Mouse (Mus musculus) MEL (cell line): ENCODE measurements around the gene Ptprq. TPM values are rescaled to one million over a fixed set of nuclear protein-coding genes. Genes with fewer than 3 reads are reported as not detected.

Experiments used
- DNase-seq: peaks from one replicate; pipeline ENCODE4 v3.0.0; 2011; ENCODE audit warnings: low read depth, low spot score
- H3K27ac ChIP-seq: 2 replicates; pipeline ENCODE4 v1.5.1; 2012; ENCODE audit warnings: low read depth, mild to moderate bottlenecking, control low read depth, low read length, moderate library complexity; ENCODE audit not compliant: control insufficient read depth
- H3K27me3 ChIP-seq, 2 experiments: fragments of 150-350 bp in 1 of 2; sonication (generic) in 1 of 2; 2 replicates each; pipeline ENCODE4 v1.6.1; 2012; ENCODE audit warnings: low read length in 2 of 2, mild to moderate bottlenecking in 2 of 2, improper control_type of control experiment in 1 of 2, moderate library complexity in 1 of 2; ENCODE audit not compliant: insufficient read depth in 2 of 2, control insufficient read depth in 1 of 2
- H3K36me3 ChIP-seq, 2 experiments: 2 replicates each; pipeline ENCODE4 v1.6.1; 2012 to 2014; ENCODE audit warnings: low read length in 2 of 2, improper control_type of control experiment in 1 of 2, inconsistent platforms in 1 of 2, mild to moderate bottlenecking in 1 of 2; ENCODE audit not compliant: insufficient read depth in 2 of 2, control insufficient read depth in 1 of 2
- H3K4me1 ChIP-seq, 2 experiments: fragments of 150-350 bp in 1 of 2; sonication (generic) in 1 of 2; 2 replicates each; pipeline ENCODE4 v1.6.1; 2012; ENCODE audit warnings: low read length in 2 of 2, improper control_type of control experiment in 1 of 2, mild to moderate bottlenecking in 1 of 2; ENCODE audit not compliant: insufficient read depth in 2 of 2, control insufficient read depth in 1 of 2
- H3K4me3 ChIP-seq, 2 experiments: fragments of 150-350 bp in 1 of 2; sonication (generic) in 1 of 2; 2 replicates each; pipeline ENCODE4 v1.5.1; 2012; ENCODE audit warnings: low read depth in 2 of 2, low read length in 2 of 2, mild to moderate bottlenecking in 2 of 2, moderate library complexity in 2 of 2, control low read depth in 1 of 2, improper control_type of control experiment in 1 of 2; ENCODE audit not compliant: control insufficient read depth in 1 of 2, insufficient read depth in 1 of 2
- H3K79me2 ChIP-seq: 2 replicates; pipeline ENCODE4 v1.6.1; 2012; ENCODE audit warnings: mild to moderate bottlenecking, low read length, moderate library complexity; ENCODE audit not compliant: control insufficient read depth, poor library complexity, insufficient read depth
- H3K9ac ChIP-seq: 2 replicates; pipeline ENCODE4 v1.6.1; 2012; ENCODE audit warnings: low read depth, mild to moderate bottlenecking, control low read depth, low read length, moderate library complexity; ENCODE audit not compliant: control insufficient read depth, poor library complexity, severe bottlenecking
- H3K9me3 ChIP-seq: fragments of 150-350 bp; sonication (generic); replicated peaks from 2 replicates; pipeline ENCODE4 v1.6.1; 2012; ENCODE audit warnings: mild to moderate bottlenecking, low read length, improper control_type of control experiment, moderate library complexity; ENCODE audit not compliant: insufficient read depth
- CHD1 ChIP-seq: IDR thresholded peaks from 2 replicates; pipeline ENCODE4 v1.6.1; 2012; ENCODE audit warnings: low read depth, mild to moderate bottlenecking, inconsistent platforms, low read length, improper control_type of control experiment
- CTCF ChIP-seq, 3 experiments: IDR thresholded peaks in 2 of 3; conservative IDR thresholded peaks in 1 of 3; 2 replicates each; pipeline ENCODE4 v1.5.1; 2011 to 2012; ENCODE audit warnings: low read length in 3 of 3, low read depth in 2 of 3, mild to moderate bottlenecking in 2 of 3, improper control_type of control experiment in 1 of 3, inconsistent platforms in 1 of 3, mixed read lengths in 1 of 3, moderate library complexity in 1 of 3; ENCODE audit not compliant: control insufficient read depth in 1 of 3, insufficient read depth in 1 of 3, poor library complexity in 1 of 3, severe bottlenecking in 1 of 3
- EP300 ChIP-seq, 2 experiments: IDR thresholded peaks; 2 replicates each; pipeline ENCODE4 v1.6.1; 2011; ENCODE audit warnings: improper control_type of control experiment in 2 of 2, low read length in 2 of 2, low read depth in 1 of 2, mild to moderate bottlenecking in 1 of 2
- ETS1 ChIP-seq: IDR thresholded peaks from 2 replicates; pipeline ENCODE4 v1.6.1; 2012; ENCODE audit warnings: low read depth, mild to moderate bottlenecking, inconsistent platforms, low read length, improper control_type of control experiment, moderate library complexity
- GATA1 ChIP-seq: IDR thresholded peaks from 2 replicates; pipeline ENCODE4 v1.6.1; 2011; ENCODE audit warnings: low read depth, low read length, improper control_type of control experiment
- JUND ChIP-seq: IDR thresholded peaks from 2 replicates; pipeline ENCODE4 v1.6.1; 2011; ENCODE audit warnings: low read depth, mild to moderate bottlenecking, improper control_type of control experiment, low read length
- POLR2A ChIP-seq, 2 experiments: IDR thresholded peaks; 2 replicates each; pipeline ENCODE4 v1.6.1; 2011 to 2012; ENCODE audit warnings: low read length in 2 of 2, mild to moderate bottlenecking in 2 of 2, control low read depth in 1 of 2, improper control_type of control experiment in 1 of 2, low read depth in 1 of 2, moderate library complexity in 1 of 2; ENCODE audit not compliant: control insufficient read depth in 1 of 2, insufficient read depth in 1 of 2, poor library complexity in 1 of 2
- POLR2AphosphoS2 ChIP-seq: IDR thresholded peaks from 2 replicates; pipeline ENCODE4 v1.6.1; 2011; ENCODE audit warnings: low read length, improper control_type of control experiment
- POLR2AphosphoS5 ChIP-seq: IDR thresholded peaks from 2 replicates; pipeline ENCODE4 v1.6.1; 2012; ENCODE audit warnings: low read depth, borderline replicate concordance, mild to moderate bottlenecking, inconsistent platforms, low read length, moderate library complexity, mixed read lengths
- RAD21 ChIP-seq: IDR thresholded peaks from 2 replicates; pipeline ENCODE4 v1.6.1; 2011; ENCODE audit warnings: mild to moderate bottlenecking, low read depth, low read length, improper control_type of control experiment
- SIN3A ChIP-seq: IDR thresholded peaks from 2 replicates; pipeline ENCODE4 v1.6.1; 2012; ENCODE audit warnings: low read length, improper control_type of control experiment, inconsistent platforms
- TAL1 ChIP-seq: IDR thresholded peaks from 2 replicates; pipeline ENCODE4 v1.6.1; 2012; ENCODE audit warnings: mild to moderate bottlenecking, inconsistent platforms, low read length, moderate library complexity, mixed read lengths
- TCF12 ChIP-seq: IDR thresholded peaks from 2 replicates; pipeline ENCODE4 v1.6.1; 2014; ENCODE audit warnings: low read depth, mild to moderate bottlenecking, inconsistent platforms, low read length, improper control_type of control experiment, moderate library complexity
- UBTF ChIP-seq: IDR thresholded peaks from 2 replicates; pipeline ENCODE4 v1.6.1; 2012; ENCODE audit warnings: low read depth, mild to moderate bottlenecking, inconsistent platforms, low read length, improper control_type of control experiment, moderate library complexity, borderline replicate concordance; ENCODE audit not compliant: insufficient read depth
- USF1 ChIP-seq: IDR thresholded peaks from 2 replicates; pipeline ENCODE4 v1.6.1; 2014; ENCODE audit warnings: low read depth, mild to moderate bottlenecking, inconsistent platforms, low read length, improper control_type of control experiment, moderate library complexity
- ZMIZ1 ChIP-seq: IDR thresholded peaks from 2 replicates; pipeline ENCODE4 v1.6.1; 2012; ENCODE audit warnings: low read depth, mild to moderate bottlenecking, inconsistent platforms, low read length, improper control_type of control experiment, moderate library complexity
- ZNF384 ChIP-seq: IDR thresholded peaks from 2 replicates; pipeline ENCODE4 v1.6.1; 2012; ENCODE audit warnings: low read depth, mild to moderate bottlenecking, inconsistent platforms, low read length, improper control_type of control experiment
- polyA plus RNA-seq, 2 experiments: library from polyadenylated mRNA; stranded (reverse) in 1 of 2; unstranded in 1 of 2; fragments of >175 nt in 1 of 2; fragments of >200 nt in 1 of 2; gene quantifications; 2 replicates each; pipeline versions ENCODE4 v1.2.1 to v1.2.4; 2012; ENCODE audit warnings: low replicate concordance in 2 of 2, low read depth in 1 of 2; ENCODE audit not compliant: insufficient read length in 2 of 2, insufficient read depth in 1 of 2, missing spikeins in 1 of 2
- total RNA-seq: library from RNA; depleted of rRNA; stranded (reverse); fragments of 300-350 nt; gene quantifications from 2 replicates; pipeline ENCODE4 v1.2.3, GENCODE M21; 2012

Gene Ptprq
- total and polyA plus RNA-seq, 3 experiments = not detected

DNA sequence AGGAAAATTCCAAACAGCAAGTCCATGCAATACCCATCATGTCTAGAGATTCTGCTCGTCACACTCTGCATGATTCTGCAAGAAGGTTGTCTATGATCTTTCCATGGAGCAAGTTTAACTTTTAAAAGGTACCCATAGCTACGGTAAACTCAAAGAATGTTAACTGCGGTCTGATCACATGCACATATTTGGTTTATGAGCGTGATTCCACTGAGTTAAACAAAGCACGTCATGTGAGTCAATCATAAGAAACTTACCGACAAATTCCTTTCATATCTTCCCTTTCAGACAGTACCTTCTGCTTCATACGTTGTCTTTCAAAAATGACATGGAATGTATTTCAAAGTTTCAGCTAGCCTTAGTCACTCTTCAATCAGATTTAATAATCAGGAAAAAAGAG, 217.7 kb downstream of the Ptprq start:
- no peaks in the 10 kb centered on the region; a peak in 1 of 4 replicates for H3K27me3 ChIP-seq
- no peaks in the 10 kb centered on the region for H3K36me3 ChIP-seq
- no peak overlapping the region for H3K27ac ChIP-seq
- H3K79me2 ChIP-seq = no peaks in the 10 kb centered on the region
- no peaks in the 10 kb centered on the region for H3K9me3 ChIP-seq
- H3K9ac ChIP-seq = no peak overlapping the region
- H3K4me1 ChIP-seq = no peaks in the 10 kb centered on the region
- DNase-seq = no peak
- no peak overlapping the region for H3K4me3 ChIP-seq
- TF ChIP-seq ZMIZ1 (no peak), ZNF384 (no peak)

DNA sequence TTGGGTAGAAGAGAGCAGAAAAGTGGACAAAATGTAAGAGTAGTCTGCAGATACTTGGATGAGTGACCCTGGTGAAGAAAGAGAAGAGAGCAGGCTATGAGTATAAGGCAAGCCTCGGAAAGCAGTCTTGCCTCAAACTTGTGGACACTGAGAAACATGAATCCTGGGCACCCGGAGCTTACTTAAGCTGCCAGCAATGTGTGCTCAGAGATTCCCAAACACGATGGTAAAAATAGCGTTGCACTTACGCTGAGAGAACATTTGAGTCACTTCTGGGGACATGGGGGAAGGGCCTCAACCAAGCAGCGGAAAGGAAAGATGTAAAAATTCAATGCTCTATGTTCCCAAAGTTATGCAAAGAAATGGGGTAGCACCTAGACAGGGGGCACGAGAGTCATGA, 220.2 kb downstream of the Ptprq start:
- Histone ChIP-seq H3K27ac (no peak overlapping the region), H3K79me2 (no peaks in the 10 kb centered on the region), H3K4me1 (no peaks in the 10 kb centered on the region), H3K9me3 (no peaks in the 10 kb centered on the region), H3K36me3 (no peaks in the 10 kb centered on the region), H3K9ac (no peak overlapping the region), H3K27me3 (no peaks in the 10 kb centered on the region), H3K4me3 (no peak overlapping the region)
- no peak for DNase-seq
- TF ChIP-seq EP300 (IDR thresholded peaks at IDR 0.05; ENCODE audit: low read depth in 1 of 2, low read length in 2 of 2) = no peak
- TF ChIP-seq ETS1 = no peak
- no peak for TF ChIP-seq GATA1
- TF ChIP-seq JUND = no peak
- no peak for TF ChIP-seq SIN3A
- no peak for TF ChIP-seq ZMIZ1
- TF ChIP-seq UBTF = no peak
- TF ChIP-seq POLR2AphosphoS2 = no peak
- no peak for TF ChIP-seq RAD21
- TF ChIP-seq POLR2A (IDR thresholded peaks at IDR 0.05; ENCODE audit: control insufficient read depth in 1 of 2, insufficient read depth in 1 of 2, low read depth in 1 of 2, low read length in 2 of 2, poor library complexity in 1 of 2) = no peak
- TF ChIP-seq TCF12 = no peak
- TF ChIP-seq POLR2AphosphoS5 = no peak
- no peak for TF ChIP-seq CTCF (IDR thresholded peaks at IDR 0.05 in 2 of 3, conservative IDR thresholded peaks at IDR 0.05 in 1 of 3; ENCODE audit: control insufficient read depth in 1 of 3, insufficient read depth in 1 of 3, low read depth in 2 of 3, low read length in 3 of 3, poor library complexity in 1 of 3, severe bottlenecking in 1 of 3)
- TF ChIP-seq CHD1 = no peak
- no peak for TF ChIP-seq TAL1
- TF ChIP-seq USF1 = no peak
- TF ChIP-seq, all 39 proteins: peak for 0
